Mouse (Mus musculus) ES-E14 (cell line): ENCODE measurements around the gene Cpsf6. TPM values are rescaled to one million over a fixed set of nuclear protein-coding genes. Genes with fewer than 3 reads are reported as not detected.
A peak's percentile ranks its signal among the peaks of the same experiment; 100 is the strongest.

ENCODE experiments used
- DNase-seq: peaks from one replicate; pipeline ENCODE4 v3.0.0-alpha.2; 2013; ENCODE audit warnings: low read depth, low spot score
- H3K27ac ChIP-seq: 2 replicates; pipeline ENCODE4 v1.5.1; 2012; ENCODE audit warnings: low read depth, mild to moderate bottlenecking, low read length, moderate library complexity, mixed read lengths; ENCODE audit not compliant: poor library complexity, insufficient read depth, severe bottlenecking
- H3K36me3 ChIP-seq: 2 replicates; pipeline ENCODE4 v1.6.1; 2012; ENCODE audit warnings: mild to moderate bottlenecking, low read length, moderate library complexity, mixed read lengths; ENCODE audit not compliant: control insufficient read depth, poor library complexity, insufficient read depth, severe bottlenecking
- H3K4me1 ChIP-seq, 2 experiments: fragments of 150-350 bp in 1 of 2; sonication (generic) in 1 of 2; 2 replicates each; pipeline ENCODE4 v1.6.1; 2012; ENCODE audit warnings: low read length in 2 of 2, mild to moderate bottlenecking in 1 of 2, mixed read lengths in 1 of 2; ENCODE audit not compliant: control insufficient read depth in 2 of 2, insufficient read depth in 2 of 2, poor library complexity in 1 of 2
- H3K4me3 ChIP-seq, 2 experiments: fragments of 150-350 bp in 1 of 2; sonication (generic) in 1 of 2; 2 replicates each; pipeline ENCODE4 v1.5.1; 2012; ENCODE audit warnings: low read length in 2 of 2, low read depth in 1 of 2, mild to moderate bottlenecking in 1 of 2, mixed read lengths in 1 of 2; ENCODE audit not compliant: insufficient read depth in 1 of 2, poor library complexity in 1 of 2, severe bottlenecking in 1 of 2
- H3K9ac ChIP-seq: 2 replicates; pipeline ENCODE4 v1.6.1; 2012; ENCODE audit warnings: low read depth, mild to moderate bottlenecking, low read length, mixed read lengths; ENCODE audit not compliant: poor library complexity, insufficient read depth, severe bottlenecking
- H3K9me3 ChIP-seq: fragments of 150-350 bp; sonication (generic); 2 replicates; pipeline ENCODE4 v1.6.1; 2012; ENCODE audit warnings: low read depth, mild to moderate bottlenecking, low read length; ENCODE audit not compliant: control insufficient read depth, insufficient read depth
- CHD2 ChIP-seq: IDR thresholded peaks from 2 replicates; pipeline ENCODE4 v1.6.1; 2014; ENCODE audit warnings: mild to moderate bottlenecking, low read depth, low read length, inconsistent platforms
- HCFC1 ChIP-seq: IDR thresholded peaks from 2 replicates; pipeline ENCODE4 v1.6.1; 2012; ENCODE audit warnings: low read length, inconsistent platforms, borderline replicate concordance; ENCODE audit not compliant: insufficient read depth
- MAFK ChIP-seq: IDR thresholded peaks from 2 replicates; pipeline ENCODE4 v1.6.1; 2014; ENCODE audit warnings: mild to moderate bottlenecking, low read depth, low read length, inconsistent platforms; ENCODE audit not compliant: insufficient read depth
- ZC3H11A ChIP-seq: IDR thresholded peaks from 2 replicates; pipeline ENCODE4 v1.6.1; 2012; ENCODE audit warnings: low read depth, mild to moderate bottlenecking, inconsistent platforms, low read length, borderline replicate concordance
- ZNF384 ChIP-seq: IDR thresholded peaks from 2 replicates; pipeline ENCODE4 v1.6.1; 2012; ENCODE audit warnings: low read depth, low read length, inconsistent platforms
- in situ Hi-C, 2 experiments: fragments of 600-800 bp; cut with MboI; formaldehyde crosslinking; loops; one replicate each; pipeline ENCODE4 v1.15.1; 2025; ENCODE audit warnings: low sequenced_read_pairs in 2 of 2, inconsistent platforms in 1 of 2; ENCODE audit not compliant: unreplicated experiment in 2 of 2
- total RNA-seq: library from RNA; depleted of rRNA; stranded (reverse); fragments of 300-350 nt; gene quantifications from 2 replicates; pipeline ENCODE4 v1.2.3, GENCODE M21; 2012

The Cpsf6 gene
- total RNA-seq, 1 experiment, result 129 TPM

DNA sequence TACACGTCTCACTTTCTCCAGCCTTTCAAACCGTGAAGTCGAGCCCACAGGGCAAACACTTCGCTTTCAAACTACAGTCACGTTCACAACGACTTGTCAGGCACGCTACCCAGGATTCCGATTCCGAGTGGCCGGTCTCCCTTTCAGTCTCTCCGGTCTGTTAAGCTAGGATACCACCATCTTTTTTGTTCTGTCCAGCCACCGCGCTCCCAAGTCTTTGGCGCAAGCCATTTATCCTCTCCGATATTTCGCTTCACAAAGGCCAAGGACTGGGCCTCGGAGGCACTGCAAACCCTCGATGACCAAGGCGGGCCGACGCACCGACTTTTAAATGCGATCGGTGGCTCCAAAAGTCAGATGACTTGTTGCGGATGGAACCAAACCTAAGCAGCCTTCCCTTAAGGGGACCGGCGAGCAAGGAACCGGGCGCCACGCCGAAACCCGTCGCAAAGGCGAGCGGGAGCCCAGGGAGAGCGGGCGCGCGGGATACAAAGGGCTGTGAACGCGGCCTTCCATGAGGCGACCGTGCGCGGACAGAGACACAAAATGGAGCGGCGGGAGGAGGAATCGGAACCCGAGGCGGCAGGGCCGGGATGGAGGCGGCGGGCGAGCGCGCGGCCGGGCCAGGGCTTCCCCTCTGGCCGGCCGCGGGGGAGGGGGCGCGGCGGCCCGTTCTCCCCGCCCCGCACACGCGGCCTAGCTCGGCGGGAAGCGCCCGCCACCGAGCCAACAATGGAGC is 3.8 kb downstream of the Cpsf6 start:
- in situ Hi-C loops, result no loop called here

DNA sequence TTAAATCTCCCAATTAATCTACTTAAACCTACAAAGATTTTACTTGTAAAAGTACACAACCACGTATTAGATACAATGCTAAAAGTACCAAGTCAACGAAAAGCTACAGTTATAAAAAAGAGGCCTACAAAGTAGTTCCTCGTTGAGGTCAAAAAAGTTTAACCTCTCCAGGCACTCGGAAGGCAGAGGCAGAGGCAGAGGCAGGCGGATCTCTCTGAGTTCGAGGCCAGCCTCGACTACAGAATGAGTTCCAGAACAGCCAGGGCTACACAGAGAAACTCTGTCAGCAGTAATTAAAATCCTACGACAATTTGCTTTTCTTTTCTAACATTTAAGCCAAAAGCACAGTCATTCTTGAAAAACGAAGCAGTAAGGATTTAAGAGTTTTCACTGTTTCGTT is 4.7 kb downstream of the Cpsf6 start:
- peak overlapping the region; percentile 67 for H3K9ac ChIP-seq
- H3K27ac ChIP-seq, result no peak overlapping the region
- no peaks in the 10 kb centered on the region for H3K36me3 ChIP-seq

More for the DNA sequence above, 3.8 kb downstream of the Cpsf6 start:
- Histone ChIP-seq H3K4me1 (peaks cover 2 to 5% of the 10 kb centered on the region in 2 experiments; a peak in 1 of 4 replicates), H3K36me3 (no peaks in the 10 kb centered on the region), H3K9me3 (no peaks in the 10 kb centered on the region), H3K27ac (peak overlapping the region; percentile 73), H3K4me3 (peak overlapping the region; percentile 78 to 98), H3K9ac (peak overlapping the region; percentile 90)
- no peak for TF ChIP-seq ZC3H11A
- no peak for TF ChIP-seq HCFC1
- TF ChIP-seq MAFK, result no peak
- TF ChIP-seq CHD2, result no peak
- TF ChIP-seq ZNF384, result no peak
- DNase-seq, result no peak

DNA sequence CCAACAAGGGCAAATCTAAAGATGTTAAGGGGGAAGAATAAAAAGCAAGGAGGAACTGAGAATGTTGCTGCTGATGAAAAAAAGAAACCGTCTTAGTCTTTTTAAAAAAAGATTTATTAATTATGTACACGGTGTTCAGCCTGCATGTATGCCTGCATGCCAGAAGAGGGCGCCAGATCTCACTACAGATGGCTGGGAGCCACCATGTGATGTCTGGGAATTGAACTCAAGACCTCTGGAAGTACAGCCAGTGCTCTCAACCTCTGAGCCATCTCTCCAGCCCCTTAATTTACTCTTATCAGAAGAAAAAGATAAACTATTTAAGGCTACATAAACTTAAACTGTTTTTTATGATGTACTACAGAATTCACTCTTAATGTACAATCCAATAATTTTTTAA is 16.7 kb downstream of the Cpsf6 start:
- H3K27ac ChIP-seq, result no peak overlapping the region
- DNase-seq, result no peak
- H3K36me3 ChIP-seq, result peaks cover 36% of the 10 kb centered on the region
- no peak overlapping the region for H3K4me3 ChIP-seq
- no peak for TF ChIP-seq ZNF384
- no peak for TF ChIP-seq MAFK
- no peak for TF ChIP-seq HCFC1
- TF ChIP-seq ZC3H11A, result no peak
- TF ChIP-seq CHD2, result no peak
- no peaks in the 10 kb centered on the region for H3K4me1 ChIP-seq
- H3K9ac ChIP-seq, result no peak overlapping the region
- H3K9me3 ChIP-seq, result no peaks in the 10 kb centered on the region
- in situ Hi-C loops, result no loop called here

More for the DNA sequence above, 4.7 kb downstream of the Cpsf6 start:
- Histone ChIP-seq H3K4me1 (peaks cover 2 to 5% of the 10 kb centered on the region in 2 experiments; a peak in 1 of 4 replicates), H3K4me3 (peak overlapping the region; percentile 78 to 98), H3K9me3 (no peaks in the 10 kb centered on the region)
- TF ChIP-seq ZNF384 (no peak), MAFK (no peak), CHD2 (no peak), HCFC1 (no peak), ZC3H11A (no peak)
- in situ Hi-C loops, result no loop called here
- no peak for DNase-seq

DNA sequence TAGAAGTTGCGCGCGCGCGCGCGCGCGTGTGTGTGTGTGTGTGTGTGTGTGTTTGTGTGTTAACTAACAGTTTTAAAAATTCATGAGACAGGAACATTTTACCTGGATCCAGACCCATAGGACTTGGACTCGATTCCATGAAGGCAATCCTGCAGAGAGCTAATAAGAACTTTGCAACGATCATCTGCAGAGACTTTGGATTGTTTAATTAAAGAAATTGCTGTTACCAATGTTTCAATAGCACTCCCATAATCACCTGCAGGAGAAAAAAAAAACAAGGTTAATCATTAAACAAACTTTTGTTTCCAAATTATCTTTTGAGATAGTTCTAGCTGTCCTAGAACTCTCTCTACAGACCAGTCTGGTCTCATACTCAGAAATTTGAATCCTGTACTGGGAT is 20.9 kb downstream of the Cpsf6 start:
- H3K9me3 ChIP-seq, result no peaks in the 10 kb centered on the region
- H3K4me3 ChIP-seq, result no peak overlapping the region
- no peak overlapping the region for H3K9ac ChIP-seq
- no peaks in the 10 kb centered on the region for H3K4me1 ChIP-seq
- DNase-seq, result no peak
- no peak overlapping the region for H3K27ac ChIP-seq
- H3K36me3 ChIP-seq, result peaks cover 38% of the 10 kb centered on the region
- in situ Hi-C loops, result no loop called here
- TF ChIP-seq HCFC1, result no peak
- TF ChIP-seq ZNF384, result no peak
- no peak for TF ChIP-seq MAFK
- TF ChIP-seq ZC3H11A, result no peak
- no peak for TF ChIP-seq CHD2
